Mouse (Mus musculus): ENCODE measurements around the gene Wdr18. TPM values are rescaled to one million over a fixed set of nuclear protein-coding genes. Genes with fewer than 3 reads are reported as not detected.

The Wdr18 gene
- polyA plus RNA-seq (2014; fragmentation: Nextera tagmentation; extraction: Ambion mirVana), result 97.2 and 107 TPM in 2 replicates

- under 1% methylated on average over 61 of the region's 61 CpGs for WGBS
Measured at GRCm38 (mm10) chr10:79959847-79960601, at the start of gene Wdr18. Wdr18 (plus strand) TSS chr10:79960152.

GRCm38 (mm10) chr10:79910556-79910955 lies 49.4 kb upstream of the Wdr18 start, which contains the start of gene Gm26602:
Gm26602 (plus strand) TSS chr10:79910856.
- H3K36me3 ChIP-seq (ENCODE audit: control insufficient read depth, insufficient read depth, low read length), result peaks cover 29% of the 10 kb centered on the region
- no peaks in the 10 kb centered on the region for H3K27me3 ChIP-seq (ENCODE audit: control insufficient read depth, insufficient read depth, low read length)
- H3K9me3 ChIP-seq (ENCODE audit: control insufficient read depth, low read depth, low read length), result no peaks in the 10 kb centered on the region
- H3K9ac ChIP-seq (replicated peaks; ENCODE audit: low read depth, low read length), result no peak within 1 kb of the TSS; the same call in 1 of the 2 replicates
- no peak for ATAC-seq (ENCODE audit: insufficient number of reproducible peaks, insufficient read depth, low FRiP score, low read depth)
- peaks cover 17% of the 10 kb centered on the region; the same call in 1 of the 2 replicates for H3K4me1 ChIP-seq (ENCODE audit: control insufficient read depth, insufficient read depth, low read length)
- no peak within 1 kb of the TSS for H3K4me2 ChIP-seq (replicated peaks; ENCODE audit: low read depth, low read length)
- H3K4me3 ChIP-seq (ENCODE audit: low read depth, low read length), result no peak within 1 kb of the TSS
- peak within 1 kb of the TSS; percentile 55; the same call in 1 of the 2 replicates for H3K27ac ChIP-seq (ENCODE audit: low read length)
- 95% methylated on average over 4 of the region's 4 CpGs for WGBS

More at GRCm38 (mm10) chr10:79959847-79960601, at the start of gene Wdr18:
- no peaks in the 10 kb centered on the region for H3K9me3 ChIP-seq (ENCODE audit: control insufficient read depth, low read depth, low read length)
- H3K27me3 ChIP-seq (ENCODE audit: control insufficient read depth, insufficient read depth, low read length), result no peaks in the 10 kb centered on the region
- peak; percentile 94 for ATAC-seq (ENCODE audit: insufficient number of reproducible peaks, insufficient read depth, low FRiP score, low read depth)
- peak within 1 kb of the TSS; percentile 87 for H3K9ac ChIP-seq (replicated peaks; ENCODE audit: low read depth, low read length)
- H3K4me3 ChIP-seq (ENCODE audit: low read depth, low read length), result peak within 1 kb of the TSS; percentile 98
- H3K4me2 ChIP-seq (replicated peaks; ENCODE audit: low read depth, low read length), result peak within 1 kb of the TSS; percentile 86
- H3K36me3 ChIP-seq (ENCODE audit: control insufficient read depth, insufficient read depth, low read length), result peaks cover 29% of the 10 kb centered on the region
- peaks cover 9% of the 10 kb centered on the region for H3K4me1 ChIP-seq (ENCODE audit: control insufficient read depth, insufficient read depth, low read length)
- peak within 1 kb of the TSS; percentile 69; the same call in 1 of the 2 replicates for H3K27ac ChIP-seq (ENCODE audit: low read length)

GRCm38 (mm10) chr10:79912412-79912811 lies 47.5 kb upstream of the Wdr18 start:
- H3K4me3 ChIP-seq (ENCODE audit: low read depth, low read length), result no peak overlapping the region
- H3K4me1 ChIP-seq (ENCODE audit: control insufficient read depth, insufficient read depth, low read length), result peaks cover 24% of the 10 kb centered on the region
- ATAC-seq (ENCODE audit: insufficient number of reproducible peaks, insufficient read depth, low FRiP score, low read depth), result no peak
- no peak overlapping the region for H3K4me2 ChIP-seq (replicated peaks; ENCODE audit: low read depth, low read length)
- peaks cover 2% of the 10 kb centered on the region; the same call in 1 of the 2 replicates for H3K27me3 ChIP-seq (ENCODE audit: control insufficient read depth, insufficient read depth, low read length)
- no peaks in the 10 kb centered on the region for H3K9me3 ChIP-seq (ENCODE audit: control insufficient read depth, low read depth, low read length)
- no peak overlapping the region for H3K9ac ChIP-seq (replicated peaks; ENCODE audit: low read depth, low read length)
- 71% methylated on average over 20 of the region's 20 CpGs for WGBS
- no peak overlapping the region for H3K27ac ChIP-seq (ENCODE audit: low read length)
- H3K36me3 ChIP-seq (ENCODE audit: control insufficient read depth, insufficient read depth, low read length), result peaks cover 17% of the 10 kb centered on the region

- H3K9ac ChIP-seq (replicated peaks; ENCODE audit: low read depth, low read length), result no peak overlapping the region
- H3K4me3 ChIP-seq (ENCODE audit: low read depth, low read length), result no peak overlapping the region
- H3K27ac ChIP-seq (ENCODE audit: low read length), result no peak overlapping the region
- peaks cover 17% of the 10 kb centered on the region for H3K36me3 ChIP-seq (ENCODE audit: control insufficient read depth, insufficient read depth, low read length)
- no peaks in the 10 kb centered on the region for H3K9me3 ChIP-seq (ENCODE audit: control insufficient read depth, low read depth, low read length)
- 64% methylated on average over 11 of the region's 11 CpGs for WGBS
- H3K27me3 ChIP-seq (ENCODE audit: control insufficient read depth, insufficient read depth, low read length), result peaks cover 22% of the 10 kb centered on the region
- no peak for ATAC-seq (ENCODE audit: insufficient number of reproducible peaks, insufficient read depth, low FRiP score, low read depth)
- 0 out of 2 replicates have a peak overlapping the region, but pooled peaks have one; percentile 5 for H3K4me2 ChIP-seq (replicated peaks; ENCODE audit: low read depth, low read length)
- peaks cover 32% of the 10 kb centered on the region for H3K4me1 ChIP-seq (ENCODE audit: control insufficient read depth, insufficient read depth, low read length)
Measured at GRCm38 (mm10) chr10:79914131-79914947, 45.6 kb upstream of the Wdr18 start.

- Histone ChIP-seq H3K4me1 (ENCODE audit: control insufficient read depth, insufficient read depth, low read length) (peaks cover 35% of the 10 kb centered on the region), H3K27ac (ENCODE audit: low read length) (peak overlapping the region; percentile 33; the same call in 1 of the 2 replicates), H3K27me3 (ENCODE audit: control insufficient read depth, insufficient read depth, low read length) (peaks cover 27% of the 10 kb centered on the region), H3K4me3 (ENCODE audit: low read depth, low read length) (no peak overlapping the region), H3K9me3 (ENCODE audit: control insufficient read depth, low read depth, low read length) (no peaks in the 10 kb centered on the region), H3K4me2 (replicated peaks; ENCODE audit: low read depth, low read length) (peak overlapping the region; percentile 85), H3K36me3 (ENCODE audit: control insufficient read depth, insufficient read depth, low read length) (peaks cover 17% of the 10 kb centered on the region), H3K9ac (replicated peaks; ENCODE audit: low read depth, low read length) (peak overlapping the region; percentile 73; the same call in 1 of the 2 replicates)
- 59% methylated on average over 7 of the region's 7 CpGs for WGBS
- ATAC-seq (ENCODE audit: insufficient number of reproducible peaks, insufficient read depth, low FRiP score, low read depth), result no peak
Measured at GRCm38 (mm10) chr10:79914948-79915596, 44.9 kb upstream of the Wdr18 start.

- Histone ChIP-seq H3K4me1 (ENCODE audit: control insufficient read depth, insufficient read depth, low read length) (peaks cover 44% of the 10 kb centered on the region), H3K9ac (replicated peaks; ENCODE audit: low read depth, low read length) (peak overlapping the region; percentile 73), H3K9me3 (ENCODE audit: control insufficient read depth, low read depth, low read length) (no peaks in the 10 kb centered on the region), H3K4me2 (replicated peaks; ENCODE audit: low read depth, low read length) (peak overlapping the region; percentile 85), H3K27ac (ENCODE audit: low read length) (peak overlapping the region; percentile 52; the same call in 1 of the 2 replicates), H3K36me3 (ENCODE audit: control insufficient read depth, insufficient read depth, low read length) (peaks cover 11% of the 10 kb centered on the region), H3K27me3 (ENCODE audit: control insufficient read depth, insufficient read depth, low read length) (peaks cover 37% of the 10 kb centered on the region), H3K4me3 (ENCODE audit: low read depth, low read length) (peak overlapping the region; percentile 52)
- ATAC-seq (ENCODE audit: insufficient number of reproducible peaks, insufficient read depth, low FRiP score, low read depth), result no peak
- WGBS, result 5% methylated on average over 8 of the region's 8 CpGs
Measured at GRCm38 (mm10) chr10:79916081-79916480, 43.9 kb upstream of the Wdr18 start.

- 1% methylated on average over 42 of the region's 42 CpGs for WGBS
- Histone ChIP-seq H3K4me2 (replicated peaks; ENCODE audit: low read depth, low read length) (peak within 1 kb of the TSS; percentile 85), H3K4me1 (ENCODE audit: control insufficient read depth, insufficient read depth, low read length) (peaks cover 45% of the 10 kb centered on the region), H3K9me3 (ENCODE audit: control insufficient read depth, low read depth, low read length) (no peaks in the 10 kb centered on the region), H3K27ac (ENCODE audit: low read length) (peak within 1 kb of the TSS; percentile 52; the same call in 1 of the 2 replicates), H3K4me3 (ENCODE audit: low read depth, low read length) (peak within 1 kb of the TSS; percentile 52), H3K27me3 (ENCODE audit: control insufficient read depth, insufficient read depth, low read length) (peaks cover 43% of the 10 kb centered on the region), H3K36me3 (ENCODE audit: control insufficient read depth, insufficient read depth, low read length) (peaks cover 8% of the 10 kb centered on the region), H3K9ac (replicated peaks; ENCODE audit: low read depth, low read length) (peak within 1 kb of the TSS; percentile 73)
- ATAC-seq (ENCODE audit: insufficient number of reproducible peaks, insufficient read depth, low FRiP score, low read depth), result peak; percentile 85
Measured at GRCm38 (mm10) chr10:79916808-79917531, 43.0 kb upstream of the Wdr18 start, which contains the start of gene Kiss1r. Kiss1r (plus strand) TSS chr10:79916971.
